12 mouse cellular contexts compared by ENCODE assay signal in the genomic region with DNA sequence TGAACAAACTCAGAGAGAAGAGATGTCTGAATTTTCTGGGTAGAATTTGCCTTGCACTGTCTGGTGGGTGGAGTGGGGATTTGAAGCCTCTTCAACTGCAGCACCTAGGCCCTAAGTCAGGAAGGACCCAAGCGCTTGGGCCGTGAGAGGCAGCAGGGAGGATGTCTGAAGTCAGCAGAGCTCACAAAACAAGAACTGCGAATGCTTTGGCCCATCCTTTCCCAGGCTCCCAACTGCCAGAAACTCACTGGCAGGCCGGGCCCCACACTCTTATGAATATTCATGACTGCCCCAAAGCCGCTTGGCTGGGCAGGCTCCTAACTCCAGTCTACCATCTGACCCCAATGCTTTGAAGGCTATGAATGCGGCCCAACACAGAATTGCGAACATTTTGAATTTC.
DNase-seq lines count a peak whose midpoint lies in the region; ATAC-seq and TF ChIP-seq lines count a peak whose summit lies in the region.
"Had no signal": no experiment of that assay in that cellular context is flagged by ENCODE, and none has a peak within 500 bp of the region (broad histone marks: within the 10 kb centered on the region; RNA-seq: fewer than 3 reads in every experiment).

No protein-coding gene starts in this region.

- TF ChIP-seq POLR2A in thymus, adult 2 months (IDR thresholded peaks at IDR 0.05; ENCODE audit: control insufficient read depth, extremely low read depth, insufficient read depth, low read length, poor library complexity) = no peak

- no peak for ATAC-seq in cerebellum, adult (ENCODE audit: insufficient number of reproducible peaks, low FRiP score, low TSS enrichment)
- peak; percentile 60 for ATAC-seq in forebrain, embryonic 14.5 days
- peak; percentile 91 for ATAC-seq in midbrain, embryonic 11.5 days (ENCODE audit: low FRiP score)
- ATAC-seq: inflammation-experienced regulatory T-cells, adult 6 months; Patski had no signal

- no peak overlapping the region for H3K4me2 ChIP-seq in forebrain, embryonic 14.5 days (ENCODE audit: low read length)
- H3K4me2 ChIP-seq in midbrain, embryonic 11.5 days = peak overlapping the region; percentile 10; the same call in 1 of the 2 replicates
- H3K4me2 ChIP-seq: embryonic facial prominence, embryonic 13.5 days; lung, embryonic 15.5 days had no signal

- WGBS in forebrain, embryonic 14.5 days = 19% methylated on average over 7 of the region's 7 CpGs
- WGBS in midbrain, embryonic 11.5 days = 17% methylated on average over 7 of the region's 7 CpGs
- WGBS in thymus, adult 2 months = 93% methylated on average over 7 of the region's 7 CpGs

- no peak overlapping the region for H3K4me3 ChIP-seq in forebrain, embryonic 14.5 days (ENCODE audit: low read depth, low read length)
- no peak overlapping the region for H3K4me3 ChIP-seq in midbrain, embryonic 11.5 days (ENCODE audit: low read depth, low read length)
- no peak overlapping the region for H3K4me3 ChIP-seq in thymus, adult 2 months (ENCODE audit: control insufficient read depth, insufficient read depth, low read length)
- H3K4me3 ChIP-seq: embryonic facial prominence, embryonic 13.5 days; lung, embryonic 15.5 days had no signal

- H3K36me3 ChIP-seq in forebrain, embryonic 14.5 days (ENCODE audit: control insufficient read depth, insufficient read depth, low read length) = no peaks in the 10 kb centered on the region
- H3K36me3 ChIP-seq in midbrain, embryonic 11.5 days (ENCODE audit: control insufficient read depth, insufficient read depth, low read length) = no peaks in the 10 kb centered on the region
- no peaks in the 10 kb centered on the region for H3K36me3 ChIP-seq in thymus, adult 2 months (ENCODE audit: control insufficient read depth, insufficient read depth, low read length)
- H3K36me3 ChIP-seq: embryonic facial prominence, embryonic 13.5 days; lung, embryonic 15.5 days had no signal

- H3K27me3 ChIP-seq in forebrain, embryonic 14.5 days (replicated peaks; ENCODE audit: control insufficient read depth, insufficient read depth, low read length) = no peaks in the 10 kb centered on the region
- no peaks in the 10 kb centered on the region for H3K27me3 ChIP-seq in midbrain, embryonic 11.5 days (ENCODE audit: control insufficient read depth, insufficient read depth, low read length)
- no peaks in the 10 kb centered on the region for H3K27me3 ChIP-seq in thymus, adult 2 months (ENCODE audit: control insufficient read depth, insufficient read depth, low read length)
- H3K27me3 ChIP-seq: embryonic facial prominence, embryonic 13.5 days; lung, embryonic 15.5 days; Patski had no signal

- H3K27ac ChIP-seq in forebrain, embryonic 14.5 days (ENCODE audit: low read depth, low read length) = 0 out of 2 replicates have a peak overlapping the region, but pooled peaks have one; percentile 16
- H3K27ac ChIP-seq in midbrain, embryonic 11.5 days (ENCODE audit: low read depth, low read length) = peak overlapping the region; percentile 62
- no peak overlapping the region for H3K27ac ChIP-seq in thymus, adult 2 months (ENCODE audit: control insufficient read depth, insufficient read depth, low read length)
- H3K27ac ChIP-seq: embryonic facial prominence, embryonic 13.5 days; lung, embryonic 15.5 days had no signal

- no peak overlapping the region for H3K9ac ChIP-seq in forebrain, embryonic 14.5 days (ENCODE audit: low read length)
- peak overlapping the region; percentile 31; the same call in 1 of the 2 replicates for H3K9ac ChIP-seq in midbrain, embryonic 11.5 days (ENCODE audit: low read length)
- H3K9ac ChIP-seq: embryonic facial prominence, embryonic 13.5 days; lung, embryonic 15.5 days had no signal

- H3K4me1 ChIP-seq in forebrain, embryonic 14.5 days (ENCODE audit: control insufficient read depth, insufficient read depth, low read length) = peaks cover 5% of the 10 kb centered on the region
- peaks cover 15% of the 10 kb centered on the region for H3K4me1 ChIP-seq in midbrain, embryonic 11.5 days (ENCODE audit: control insufficient read depth, insufficient read depth, low read length)
- 0 out of 2 replicates have a peak, but pooled peaks cover 2% of the 10 kb centered on the region for H3K4me1 ChIP-seq in thymus, adult 2 months (replicated peaks; ENCODE audit: control insufficient read depth, insufficient read depth, low read length)

- H3K9me3 ChIP-seq in forebrain, embryonic 14.5 days (replicated peaks; ENCODE audit: control insufficient read depth, low read length) = no peaks in the 10 kb centered on the region
- H3K9me3 ChIP-seq in midbrain, embryonic 11.5 days (ENCODE audit: control insufficient read depth, low read length) = no peaks in the 10 kb centered on the region
- H3K9me3 ChIP-seq: embryonic facial prominence, embryonic 13.5 days; lung, embryonic 15.5 days had no signal

- no peak for TF ChIP-seq CTCF in thymus, adult 2 months (IDR thresholded peaks at IDR 0.05; ENCODE audit: borderline replicate concordance, control insufficient read depth, extremely low read depth, insufficient read depth, low read length, poor library complexity)

- peak; percentile 60 to 66 for DNase-seq in cerebellum, postnatal 14 days
- DNase-seq in R1 (ENCODE audit: low read depth, low spot score) = peak; percentile 30
- DNase-seq in forebrain, embryonic 14.5 days (ENCODE audit: low spot score) = peak; percentile 58
- peak; percentile 93 for DNase-seq in midbrain, embryonic 11.5 days (ENCODE audit: low spot score, missing footprints)
- DNase-seq in urinary bladder, postnatal 10 days (ENCODE audit: low spot score) = no peak
- DNase-seq in thymus, adult 2 months = no peak
- DNase-seq in urinary bladder, postnatal 4 days (ENCODE audit: low spot score in 2 of 2) = no peak

Comparison
In these comparisons a context has a peak if more than half of its experiments do, and no peak if none do; other contexts are left out.
1. DNase-seq: peak in cerebellum, postnatal 14 days (2 of 2), R1 (single experiment), forebrain, embryonic 14.5 days (single experiment) and midbrain, embryonic 11.5 days (single experiment); none in urinary bladder, postnatal 10 days (single experiment), thymus, adult 2 months (single experiment) and urinary bladder, postnatal 4 days (0 of 2).